Mouse (Mus musculus) spleen, adult 2 months (tissue): Measurements from ENCODE around the gene Cit.

Experiments
- CTCF ChIP-seq: fragments of 200-500 bp; IDR thresholded peaks from 2 replicates; pipeline ENCODE4 v1.5.1; 2011; ENCODE audit warnings: mild to moderate bottlenecking, inconsistent platforms; ENCODE audit not compliant: insufficient read depth, insufficient read length, insufficient replicate concordance; ENCODE audit errors: extremely low read depth
- POLR2A ChIP-seq: fragments of 200-500 bp; IDR thresholded peaks from 2 replicates; pipeline ENCODE4 v1.6.1; 2011; ENCODE audit warnings: low read depth, low read length, inconsistent platforms

DNA sequence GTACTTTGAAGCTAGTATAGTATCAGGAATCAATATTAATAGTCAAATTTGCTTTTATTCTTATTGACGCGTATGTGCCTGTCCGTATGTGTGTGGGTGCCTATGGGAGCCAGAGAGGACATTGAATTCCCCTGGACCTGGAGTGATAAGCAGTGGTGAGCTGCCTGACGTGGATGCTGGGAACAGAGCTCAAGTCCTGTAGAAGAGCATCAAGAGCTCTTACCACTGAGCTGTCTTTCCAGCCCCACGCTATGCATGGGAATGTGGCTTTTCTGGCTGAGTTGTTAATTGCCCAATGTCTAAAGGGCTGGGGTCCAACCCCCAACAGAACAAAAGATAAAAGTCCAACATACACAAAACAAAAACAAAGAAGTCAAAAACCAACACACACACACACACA lies 131.4 kb downstream of the Cit start:
- no peak for TF ChIP-seq CTCF
- no peak for TF ChIP-seq POLR2A
